Mouse (Mus musculus) neural tube, postnatal 0 days (tissue): Measurements from ENCODE around the gene Cenpp. TPM values are rescaled to one million over a fixed set of nuclear protein-coding genes. Genes with fewer than 3 reads are reported as not detected.

Experiments
- polyA plus RNA-seq: library from polyadenylated mRNA; unstranded; fragments of >200 nt; fragmentation: Nextera tagmentation; extraction: Ambion mirVana; gene quantifications from 2 replicates; pipeline ENCODE4 v1.2.1, GENCODE M21; 2015

The Cenpp gene
- 6.6 and 6.8 TPM in 2 replicates for polyA plus RNA-seq

DNA sequence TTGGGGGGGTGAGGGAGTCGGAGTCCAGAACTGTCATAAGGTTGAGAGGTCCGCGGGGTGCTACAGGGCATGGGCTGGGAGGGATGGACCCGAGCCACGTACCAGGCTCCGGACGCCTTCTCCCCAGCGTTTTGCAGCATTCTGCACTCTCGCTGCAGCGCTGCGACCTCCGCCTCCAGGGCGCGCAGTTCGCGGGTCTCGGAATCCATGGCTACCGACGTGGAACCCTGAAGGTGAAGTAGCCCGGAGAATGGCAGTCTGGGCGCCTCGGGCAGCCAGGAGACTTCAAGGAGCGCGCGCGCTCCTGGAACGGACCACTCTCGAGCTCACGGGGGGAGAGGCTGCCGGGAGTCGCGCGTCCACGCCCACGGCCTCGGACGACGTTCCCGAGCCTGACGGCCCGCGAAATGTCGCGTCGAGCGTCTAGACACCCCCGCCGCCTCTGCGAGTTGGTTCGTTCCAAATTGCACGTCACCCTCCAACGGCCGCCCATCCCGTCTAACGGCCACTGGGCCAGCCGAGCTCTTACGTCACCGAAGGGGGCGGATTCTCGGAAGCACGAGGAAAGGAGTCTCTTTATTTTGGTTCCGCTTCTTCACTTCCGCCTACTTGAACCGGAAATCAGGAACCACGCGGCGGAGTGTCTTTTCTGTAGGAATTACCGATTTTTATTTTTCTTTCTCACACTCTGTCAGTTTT is at the start of gene Cenpp, which contains the start of gene Nol8:
Gene Cenpp (minus strand): TSS at position 305 of the 699 bp plus-strand sequence.
Gene Nol8 (plus strand): TSS at position 598 of the 699 bp plus-strand sequence.

DNA sequence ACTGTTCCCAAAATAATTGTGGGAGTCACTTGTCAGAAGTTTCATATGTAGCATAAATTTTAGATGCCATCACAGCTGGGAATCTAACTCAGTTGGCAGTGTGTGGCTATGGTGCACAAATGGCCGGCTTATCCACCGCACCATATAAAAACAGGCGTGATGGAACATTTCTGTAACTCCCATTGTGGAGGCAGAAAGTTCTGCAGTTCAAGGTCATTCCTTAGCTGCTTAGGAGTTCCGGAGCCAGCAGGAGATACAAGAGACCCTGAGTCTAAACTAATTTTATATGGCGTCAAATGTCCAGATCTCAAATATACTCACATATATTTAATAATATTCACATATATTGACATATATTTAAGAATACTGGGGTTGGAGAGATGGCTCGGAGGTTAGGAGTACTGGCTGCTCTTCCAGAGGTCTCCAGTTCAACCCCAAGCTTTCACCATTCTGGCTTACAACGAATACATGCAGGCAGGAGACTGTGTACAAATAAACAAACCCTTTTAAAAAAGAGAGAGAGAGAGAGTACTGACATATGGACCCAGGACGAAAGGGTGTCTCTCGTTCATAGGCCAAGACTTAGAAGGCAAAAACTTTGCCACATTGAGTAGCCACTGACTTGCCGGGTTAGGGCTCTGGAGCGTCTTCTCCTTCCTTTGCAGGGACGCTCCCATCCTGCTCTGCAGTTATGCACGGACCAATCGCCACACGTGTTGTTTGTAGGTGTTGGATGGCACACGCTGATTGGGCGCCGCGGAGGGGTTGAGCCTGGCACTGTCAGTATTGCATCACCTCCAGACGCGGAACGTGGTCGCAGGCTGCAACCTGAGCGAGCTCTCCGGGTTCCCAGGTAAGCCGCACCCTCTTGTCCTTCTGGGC is 29.0 kb upstream of the Cenpp start, which contains the start of gene Iars:
Gene Iars (plus strand): TSS at position 750 of the 882 bp plus-strand sequence.

DNA sequence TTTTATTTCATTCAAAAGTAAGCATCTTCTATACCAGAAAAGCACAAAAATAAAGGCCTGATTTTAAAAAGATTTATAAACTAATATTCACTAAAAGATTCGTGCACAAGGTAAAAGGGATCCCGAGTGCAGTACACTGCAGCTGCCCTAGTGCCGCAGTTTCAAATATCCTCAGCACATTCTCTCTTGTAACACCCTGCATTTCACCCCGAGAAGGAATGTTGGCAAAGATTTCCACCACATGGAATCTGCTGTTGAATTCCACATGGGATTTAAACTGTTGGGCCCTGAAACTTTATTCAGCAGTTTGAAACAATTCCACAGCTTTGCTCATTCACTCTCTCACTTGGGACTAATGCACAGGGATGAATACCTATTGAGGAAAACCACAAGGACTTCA is 44.9 kb downstream of the Cenpp start, which contains the start of gene Ogn:
Gene Ogn (plus strand): TSS at position 333 of the 400 bp plus-strand sequence.

DNA sequence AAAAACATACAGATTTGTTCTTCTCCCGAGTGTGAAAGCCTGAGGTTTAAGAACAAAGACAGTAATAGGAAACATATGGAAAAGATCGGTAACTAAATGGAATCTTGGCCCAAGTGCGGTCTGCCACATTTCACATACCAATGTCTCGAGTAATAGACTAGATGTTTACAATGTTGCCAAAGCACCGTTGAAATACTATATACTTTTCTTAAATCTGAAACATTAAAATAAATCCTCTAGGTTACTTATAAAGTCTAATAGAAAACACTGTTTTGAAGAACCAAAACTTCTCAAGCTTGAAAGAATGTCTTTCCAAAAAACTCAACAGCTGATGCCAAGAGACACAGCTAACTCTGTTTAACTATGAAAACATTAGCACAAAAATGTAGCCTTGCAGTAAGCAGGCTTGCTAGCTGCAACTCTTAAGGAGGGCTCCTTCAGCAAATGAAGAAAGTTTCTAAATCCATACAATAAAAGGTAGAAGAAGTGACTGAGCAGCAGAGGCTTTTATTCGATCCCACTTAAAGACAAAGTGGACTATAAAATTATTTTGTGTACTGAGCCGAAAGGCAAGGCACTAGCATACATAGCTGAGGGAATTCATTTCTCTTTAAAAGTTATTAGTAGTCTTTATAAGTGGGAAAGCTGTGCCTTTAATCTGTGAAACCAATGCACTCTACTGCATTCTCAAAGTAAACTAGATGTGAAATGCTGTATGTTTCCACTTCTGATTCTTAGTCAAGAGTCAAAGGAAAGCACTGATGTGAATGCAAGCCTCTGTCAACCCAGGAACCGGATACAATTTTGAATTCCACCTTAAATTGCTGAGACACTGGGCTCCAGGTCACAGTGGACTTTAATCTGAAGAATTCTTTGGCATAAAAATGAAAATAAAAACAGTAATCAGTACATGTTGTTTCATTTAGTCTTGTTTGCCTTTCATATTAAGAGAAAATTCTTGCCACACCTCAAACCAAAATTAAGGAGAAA is 70.7 kb downstream of the Cenpp start, which contains the start of gene Omd:
Gene Omd (plus strand): TSS at position 922 of the 990 bp plus-strand sequence.

DNA sequence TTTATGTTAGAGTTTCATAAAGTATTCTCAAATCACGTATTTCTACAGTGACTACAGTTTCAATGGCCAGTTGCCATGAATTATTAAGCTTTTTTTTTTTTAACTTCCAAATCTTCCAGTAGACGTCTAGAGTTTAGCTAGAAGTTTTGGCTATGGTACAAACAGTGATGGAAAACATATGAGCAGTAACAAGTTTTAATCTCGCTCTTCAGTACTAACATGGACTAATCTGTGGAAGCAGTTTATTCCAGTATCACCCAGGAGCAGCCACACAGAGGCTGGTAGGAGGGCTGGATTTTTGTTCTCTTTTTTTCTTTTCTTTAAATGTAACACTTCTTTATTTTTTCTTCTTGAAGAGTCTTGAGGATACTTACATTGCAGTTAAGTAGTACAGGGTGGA is 108.3 kb downstream of the Cenpp start, which contains the start of gene Aspn:
Gene Aspn (plus strand): TSS at position 165 of the 400 bp plus-strand sequence.

DNA sequence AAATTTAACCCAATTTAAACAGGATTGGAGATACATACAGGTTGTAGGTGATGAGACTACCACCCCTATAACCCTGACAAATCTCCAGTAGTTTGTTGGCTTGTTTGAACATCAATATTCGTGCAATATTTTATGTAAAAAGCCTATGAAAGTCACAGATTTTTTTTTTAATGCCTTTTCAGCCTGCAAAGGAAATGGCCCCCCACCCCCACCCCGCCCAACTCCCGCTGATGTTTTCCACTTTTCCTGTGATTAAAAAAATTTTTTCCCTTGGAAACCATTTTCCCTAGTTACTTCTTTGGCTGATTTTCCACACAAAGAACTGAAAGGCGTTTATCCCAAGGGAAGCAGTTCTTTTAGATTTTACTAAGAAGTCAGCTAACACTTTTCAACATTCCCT is 148.1 kb downstream of the Cenpp start, which contains the start of gene Ecm2:
Gene Ecm2 (plus strand): TSS at position 301 of the 400 bp plus-strand sequence.

DNA sequence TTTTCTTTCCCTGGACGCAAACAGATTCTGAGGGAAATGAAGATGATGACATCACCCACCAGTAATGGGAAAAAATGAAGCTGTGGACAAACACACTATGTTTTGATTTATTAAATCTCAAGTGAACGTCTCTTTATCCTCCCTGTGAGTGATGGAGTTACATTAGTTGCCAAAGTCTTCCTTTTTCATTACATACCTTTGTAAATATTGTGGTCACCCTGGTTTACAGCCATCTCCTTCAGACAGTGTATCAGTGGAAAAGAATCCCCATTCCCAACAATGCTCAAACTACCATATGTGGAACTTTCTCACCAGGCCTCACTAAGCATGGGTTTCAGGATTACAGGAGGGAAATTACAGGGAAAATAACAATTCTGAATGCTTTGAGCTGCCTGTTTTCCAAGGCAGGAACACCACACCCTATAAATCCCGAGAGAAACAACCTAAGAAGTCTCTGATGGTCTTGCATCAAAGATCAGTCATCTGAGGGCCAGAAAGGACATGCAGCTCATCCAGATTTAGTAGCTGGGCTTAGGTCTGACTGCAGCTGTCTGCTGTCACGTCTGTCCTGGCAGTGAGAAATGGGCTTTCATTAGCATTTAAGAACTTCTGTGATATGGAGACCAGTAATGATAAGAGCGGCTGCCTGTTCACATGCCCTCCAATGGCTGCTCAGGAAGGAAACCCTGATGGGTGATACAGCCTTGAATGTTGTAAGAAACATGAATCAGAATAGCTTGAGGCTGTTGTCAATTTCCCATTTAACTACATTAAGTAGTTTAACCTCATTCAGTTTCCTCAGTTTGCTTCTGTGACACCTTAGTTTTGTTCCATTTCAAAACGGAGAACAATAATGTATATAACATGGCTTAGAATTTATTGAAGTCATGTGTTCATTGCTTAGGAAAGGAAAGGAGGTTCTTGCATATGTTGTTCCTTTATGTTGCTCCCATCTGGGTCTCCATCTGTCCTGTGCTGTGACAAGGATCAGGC is 159.9 kb downstream of the Cenpp start, which contains the start of gene Tes3-ps:
Gene Tes3-ps (plus strand): TSS at position 943 of the 993 bp plus-strand sequence.

DNA sequence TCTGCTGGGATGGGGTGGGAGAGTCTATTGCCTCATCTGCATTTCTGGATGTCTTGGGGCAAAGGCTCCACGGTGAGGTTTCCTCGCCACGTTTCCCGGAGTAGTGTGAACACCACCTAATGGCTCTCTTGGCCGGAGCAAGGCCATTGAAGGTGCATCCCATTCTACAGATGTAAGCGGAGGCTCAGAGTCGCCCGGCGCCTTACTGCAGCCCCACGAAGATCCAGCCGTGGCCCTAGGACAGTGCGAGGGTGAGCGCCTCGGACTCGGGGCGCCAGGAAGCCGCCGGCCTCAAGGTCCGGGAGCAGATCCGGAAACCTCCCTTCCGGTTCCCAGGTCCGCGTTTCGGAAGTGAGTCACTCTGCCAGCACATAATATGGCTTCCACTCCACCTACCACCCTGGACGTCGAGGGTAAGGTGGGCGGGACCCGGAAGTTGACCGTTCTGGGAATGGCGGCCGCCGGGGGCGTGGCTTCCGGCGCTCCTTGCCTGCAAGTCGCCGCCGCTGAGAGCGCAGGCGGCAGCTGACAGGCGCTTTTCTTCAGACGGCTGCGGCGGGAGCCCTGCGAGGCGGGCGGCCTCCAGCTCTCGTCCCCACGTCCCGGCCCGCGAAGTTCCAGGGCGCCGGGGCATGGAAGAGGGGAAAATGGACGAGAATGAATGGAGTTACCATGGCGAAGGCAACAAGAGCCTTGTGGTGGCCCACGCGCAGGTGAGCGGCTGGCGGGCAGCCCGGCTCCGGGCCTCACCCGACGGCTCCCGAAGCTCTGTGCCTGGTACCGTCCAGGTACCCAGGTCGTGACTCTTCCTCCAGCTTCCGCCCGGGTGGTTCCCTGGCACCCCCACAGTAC is 231.6 kb downstream of the Cenpp start, which contains the start of gene Ippk:
Gene Ippk (plus strand): TSS at position 496 of the 852 bp plus-strand sequence.

Other genes starting within 250 kb of the Cenpp start
- gene Ippk, start 231.5 kb downstream of the Cenpp start, polyA plus RNA-seq, result 11.2 and 11.6 TPM in 2 replicates
- gene Tes3-ps, start 159.5 kb downstream of the Cenpp start, polyA plus RNA-seq, result 0.50 and 0.65 TPM in 2 replicates
- 2.5 and 3.4 TPM in 2 replicates for gene Ecm2, start 148.0 kb downstream of the Cenpp start, polyA plus RNA-seq
- gene Aspn, start 108.3 kb downstream of the Cenpp start, polyA plus RNA-seq, result 4.9 and 7.9 TPM in 2 replicates
- gene Omd, start 70.3 kb downstream of the Cenpp start, polyA plus RNA-seq, result 0.82 and 1.9 TPM in 2 replicates
- 9.7 and 18.9 TPM in 2 replicates for gene Ogn, start 44.7 kb downstream of the Cenpp start, polyA plus RNA-seq
- 14.8 and 16.7 TPM in 2 replicates for gene Nol8, start 293 bp upstream of the Cenpp start, polyA plus RNA-seq
- gene Iars, start 29.3 kb upstream of the Cenpp start, polyA plus RNA-seq, result 29.9 and 33.7 TPM in 2 replicates
- not detected in 2 replicates for gene Gm30302, start 146.2 kb upstream of the Cenpp start, polyA plus RNA-seq